Mouse (Mus musculus) neural tube, embryonic 15.5 days (tissue): Measurements from ENCODE around the gene Gm6890. TPM values are rescaled to one million over a fixed set of nuclear protein-coding genes. Genes with fewer than 3 reads are reported as not detected.
"Not testable (repeated sequence)": the region's sequence is repeated elsewhere in the genome, so short reads cannot be mapped to it uniquely, and the experiment has no call there.

Experiments
- ATAC-seq: fragments of 200-750 bp; cut with Nextera tagmentation; 2 replicates; pipeline ENCODE4 v1.8.0; 2017; ENCODE audit warnings: mild to moderate bottlenecking, moderate TSS enrichment, moderate library complexity; ENCODE audit not compliant: low FRiP score
- H3K27ac ChIP-seq: fragments of 300-500 bp; sonication (generic); replicated peaks from 2 replicates; pipeline ENCODE4 v1.5.1; 2015; ENCODE audit warnings: mild to moderate bottlenecking, inconsistent platforms
- H3K27me3 ChIP-seq: fragments of 300-500 bp; sonication (generic); replicated peaks from 2 replicates; pipeline ENCODE4 v1.6.1; 2015; ENCODE audit warnings: inconsistent platforms
- H3K36me3 ChIP-seq: fragments of 300-500 bp; sonication (generic); 2 replicates; pipeline ENCODE4 v1.6.1; 2015; ENCODE audit warnings: inconsistent platforms
- H3K4me1 ChIP-seq: fragments of 300-500 bp; sonication (generic); 2 replicates; pipeline ENCODE4 v1.6.1; 2015; ENCODE audit warnings: inconsistent platforms
- H3K4me2 ChIP-seq: fragments of 300-500 bp; sonication (generic); 2 replicates; pipeline ENCODE4 v1.6.1; 2015; ENCODE audit warnings: inconsistent platforms, mild to moderate bottlenecking, moderate library complexity
- H3K4me3 ChIP-seq: fragments of 300-500 bp; sonication (generic); replicated peaks from 2 replicates; pipeline ENCODE4 v1.5.1; 2015; ENCODE audit warnings: mild to moderate bottlenecking, inconsistent platforms
- H3K9ac ChIP-seq: fragments of 300-500 bp; sonication (generic); replicated peaks from 2 replicates; pipeline ENCODE4 v1.6.1; 2015; ENCODE audit warnings: mild to moderate bottlenecking, inconsistent platforms
- H3K9me3 ChIP-seq: fragments of 300-500 bp; sonication (generic); replicated peaks from 2 replicates; pipeline ENCODE4 v1.6.1; 2016; ENCODE audit warnings: inconsistent platforms
- WGBS: fragments of 180-500 bp; shearing (Covaris S2); methylation state at CpG from one replicate; pipeline ENCODE4 v1.1.7; 2015; ENCODE audit warnings: mixed read lengths; 5-methylcytosine and 5-hydroxymethylcytosine counted together
- polyA plus RNA-seq: library from polyadenylated mRNA; unstranded; fragments of >200 nt; fragmentation: Nextera tagmentation; extraction: Ambion mirVana; gene quantifications from 2 replicates; pipeline ENCODE4 v1.2.1, GENCODE M21; 2015

Gm6890 gene
- polyA plus RNA-seq: not detected in 2 replicates

GRCm38 (mm10) chrX:74740627-74741026 lies at the start of gene Gm6890:
Gm6890 (plus strand) TSS chrX:74740927.
- H3K4me3 ChIP-seq, H3K4me2 ChIP-seq: not testable (repeated sequence)

GRCm38 (mm10) chrX:74726195-74726594 lies 14.5 kb upstream of the Gm6890 start:
- H3K4me1 ChIP-seq, ATAC-seq, H3K9ac ChIP-seq, H3K27ac ChIP-seq, H3K9me3 ChIP-seq, H3K27me3 ChIP-seq, H3K4me2 ChIP-seq, H3K36me3 ChIP-seq, H3K4me3 ChIP-seq: not testable (repeated sequence)
- WGBS: 89% methylated on average over 10 of the region's 10 CpGs

More at GRCm38 (mm10) chrX:74740627-74741026, at the start of gene Gm6890:
- H3K27ac ChIP-seq, H3K4me1 ChIP-seq, H3K27me3 ChIP-seq, H3K9ac ChIP-seq, H3K9me3 ChIP-seq, ATAC-seq, H3K36me3 ChIP-seq: not testable (repeated sequence)
- WGBS: 83% methylated on average over 8 of the region's 9 CpGs

DNA sequence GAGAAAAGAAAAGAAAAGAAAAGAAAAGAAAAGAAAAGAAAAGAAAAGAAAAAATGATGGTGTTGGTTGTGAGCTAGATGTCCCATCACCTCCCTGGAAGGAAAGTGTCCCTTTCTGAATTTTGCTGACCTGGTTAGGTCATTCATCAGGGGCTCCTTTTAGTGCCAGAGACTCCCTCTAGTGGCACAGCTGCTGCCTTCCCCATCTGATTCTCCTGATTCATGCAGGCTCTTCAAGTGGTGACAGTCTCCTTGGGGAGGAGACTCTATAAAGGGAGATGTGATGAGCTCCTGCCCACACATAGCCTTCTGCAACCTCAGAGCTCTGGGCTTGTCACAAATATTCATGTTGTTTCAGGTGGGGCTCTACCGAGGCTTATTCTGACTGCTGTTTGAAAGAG lies 30.0 kb downstream of the Gm6890 start:
- H3K4me3 ChIP-seq, ATAC-seq: not testable (repeated sequence)
- WGBS: no CpG with 5 or more reads among the region's 1 CpGs

More for the DNA sequence above, 30.0 kb downstream of the Gm6890 start:
- H3K27ac ChIP-seq, H3K9ac ChIP-seq, H3K4me1 ChIP-seq, H3K27me3 ChIP-seq, H3K4me2 ChIP-seq, H3K9me3 ChIP-seq, H3K36me3 ChIP-seq: not testable (repeated sequence)

Other genes with a start within 250 kb of the Gm6890 start
- not detected in 2 replicates for gene Olfr1326-ps1, start 166.0 kb upstream of the Gm6890 start, polyA plus RNA-seq
- gene Olfr1325, start 148.2 kb upstream of the Gm6890 start, polyA plus RNA-seq: not detected in 2 replicates
- gene Gm5640, start 95.3 kb upstream of the Gm6890 start, polyA plus RNA-seq: 0.22 TPM in 1 of 2 replicates, not detected in the other
- 0.15 TPM in 1 of 2 replicates, not detected in the other for gene Gm5936, start 96.3 kb downstream of the Gm6890 start, polyA plus RNA-seq